Mouse (Mus musculus): ENCODE measurements at regions not wholly inside any gene's neighbourhood (a gene's known extent, or its start where the extent isn't known, plus 50 kb on each side); places are given as distances from the start of the nearest gene placed in this dataset.

DNA sequence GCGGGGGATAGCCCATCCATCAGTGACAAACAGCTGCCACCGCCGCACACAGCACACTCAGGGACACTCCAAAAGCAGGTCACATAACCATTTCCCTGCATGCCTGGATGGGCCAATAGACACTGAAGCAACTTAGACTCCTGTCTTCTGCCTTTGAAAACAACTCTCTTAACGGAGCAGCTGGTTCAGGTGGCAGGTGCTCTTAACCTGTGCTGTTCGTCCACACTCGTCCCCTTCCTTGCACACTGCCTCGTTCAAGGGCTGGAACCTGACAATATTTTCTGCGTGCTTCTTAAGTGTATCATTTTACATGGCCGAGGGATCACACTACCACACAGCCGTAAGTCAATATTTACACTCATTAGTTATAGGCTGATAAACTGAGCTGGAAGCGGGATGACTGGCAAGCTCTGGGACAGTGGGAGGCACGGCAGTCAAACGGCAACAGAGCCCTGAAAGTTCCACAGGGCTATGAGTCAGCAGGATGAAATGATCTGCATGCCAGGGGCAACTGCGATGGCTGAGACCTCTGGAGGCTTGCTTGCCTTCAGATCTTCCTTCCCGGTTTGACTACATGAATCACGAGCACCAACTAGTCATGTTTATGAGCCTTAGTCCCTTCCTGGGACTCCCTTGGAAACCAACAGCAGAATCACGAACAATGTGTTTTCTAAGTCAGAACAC is 92.0 kb upstream of the Sgk1 start:
- 39% methylated on average over 17 of the region's 17 CpGs for WGBS
- no peaks in the 10 kb centered on the region for H3K9me3 ChIP-seq (ENCODE audit: control insufficient read depth, low read depth, low read length)
- H3K4me2 ChIP-seq (replicated peaks; ENCODE audit: low read depth, low read length): no peak overlapping the region
- no peaks in the 10 kb centered on the region for H3K4me1 ChIP-seq (ENCODE audit: control insufficient read depth, insufficient read depth, low read length)
- H3K36me3 ChIP-seq (ENCODE audit: control insufficient read depth, insufficient read depth, low read length): no peaks in the 10 kb centered on the region
- ATAC-seq (ENCODE audit: insufficient number of reproducible peaks, insufficient read depth, low FRiP score, low read depth): no peak
- H3K9ac ChIP-seq (replicated peaks; ENCODE audit: low read depth, low read length): no peak overlapping the region
- no peak overlapping the region for H3K4me3 ChIP-seq (ENCODE audit: low read depth, low read length)
- no peaks in the 10 kb centered on the region for H3K27me3 ChIP-seq (ENCODE audit: control insufficient read depth, insufficient read depth, low read length)
- no peak overlapping the region for H3K27ac ChIP-seq (ENCODE audit: low read length)

DNA sequence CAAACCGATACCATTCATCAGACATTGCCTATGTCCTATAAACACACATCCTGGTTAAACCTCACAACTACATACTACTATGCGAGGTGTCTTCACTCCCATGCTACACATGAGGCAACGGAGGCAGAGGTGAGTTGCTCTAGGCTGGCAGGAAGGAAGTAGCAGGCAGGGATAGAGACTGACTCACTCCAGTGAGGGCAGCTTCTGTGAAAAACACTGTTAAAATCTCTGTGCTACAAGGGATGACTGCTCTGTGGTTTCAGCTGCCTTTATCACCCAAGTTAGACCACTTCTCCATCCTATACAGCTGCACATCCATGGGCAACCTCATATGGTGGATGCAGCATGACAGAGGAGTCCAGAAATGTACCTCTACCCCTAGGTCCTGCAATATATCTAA is 91.0 kb upstream of the Sgk1 start:
- Histone ChIP-seq H3K4me1 (ENCODE audit: control insufficient read depth, insufficient read depth, low read length) (no peaks in the 10 kb centered on the region), H3K4me2 (replicated peaks; ENCODE audit: low read depth, low read length) (no peak overlapping the region), H3K27ac (ENCODE audit: low read length) (no peak overlapping the region), H3K4me3 (ENCODE audit: low read depth, low read length) (no peak overlapping the region), H3K9me3 (ENCODE audit: control insufficient read depth, low read depth, low read length) (no peaks in the 10 kb centered on the region), H3K36me3 (ENCODE audit: control insufficient read depth, insufficient read depth, low read length) (no peaks in the 10 kb centered on the region), H3K9ac (replicated peaks; ENCODE audit: low read depth, low read length) (no peak overlapping the region), H3K27me3 (ENCODE audit: control insufficient read depth, insufficient read depth, low read length) (no peaks in the 10 kb centered on the region)
- WGBS: 87% methylated on average over 3 of the region's 3 CpGs
- ATAC-seq (ENCODE audit: insufficient number of reproducible peaks, insufficient read depth, low FRiP score, low read depth): no peak

DNA sequence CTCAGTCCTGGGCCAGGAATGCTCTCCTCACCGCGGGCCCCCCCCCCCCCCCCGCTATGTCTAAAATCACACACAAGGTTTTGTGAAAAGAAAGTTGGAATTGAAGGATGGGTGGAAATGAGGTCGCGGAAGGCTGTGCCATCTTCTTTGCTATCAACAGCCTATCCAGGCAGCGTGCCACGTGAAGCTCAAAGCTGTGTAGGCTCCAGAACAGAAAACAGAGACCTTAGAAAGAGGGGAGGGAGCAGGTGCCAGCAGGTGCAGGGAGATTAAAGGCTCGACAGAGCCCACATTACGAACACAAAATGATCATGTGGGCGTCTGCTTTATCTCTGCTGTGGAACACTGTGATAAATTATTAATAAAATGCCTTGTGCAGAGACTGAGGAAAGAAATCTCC is 89.6 kb upstream of the Sgk1 start:
- Histone ChIP-seq H3K4me2 (replicated peaks; ENCODE audit: low read depth, low read length) (no peak overlapping the region), H3K36me3 (ENCODE audit: control insufficient read depth, insufficient read depth, low read length) (no peaks in the 10 kb centered on the region), H3K9ac (replicated peaks; ENCODE audit: low read depth, low read length) (no peak overlapping the region), H3K4me3 (ENCODE audit: low read depth, low read length) (no peak overlapping the region), H3K9me3 (ENCODE audit: control insufficient read depth, low read depth, low read length) (no peaks in the 10 kb centered on the region), H3K27me3 (ENCODE audit: control insufficient read depth, insufficient read depth, low read length) (no peaks in the 10 kb centered on the region), H3K27ac (ENCODE audit: low read length) (no peak overlapping the region), H3K4me1 (ENCODE audit: control insufficient read depth, insufficient read depth, low read length) (no peaks in the 10 kb centered on the region)
- no peak for ATAC-seq (ENCODE audit: insufficient number of reproducible peaks, insufficient read depth, low FRiP score, low read depth)
- 37% methylated on average over 10 of the region's 10 CpGs for WGBS

DNA sequence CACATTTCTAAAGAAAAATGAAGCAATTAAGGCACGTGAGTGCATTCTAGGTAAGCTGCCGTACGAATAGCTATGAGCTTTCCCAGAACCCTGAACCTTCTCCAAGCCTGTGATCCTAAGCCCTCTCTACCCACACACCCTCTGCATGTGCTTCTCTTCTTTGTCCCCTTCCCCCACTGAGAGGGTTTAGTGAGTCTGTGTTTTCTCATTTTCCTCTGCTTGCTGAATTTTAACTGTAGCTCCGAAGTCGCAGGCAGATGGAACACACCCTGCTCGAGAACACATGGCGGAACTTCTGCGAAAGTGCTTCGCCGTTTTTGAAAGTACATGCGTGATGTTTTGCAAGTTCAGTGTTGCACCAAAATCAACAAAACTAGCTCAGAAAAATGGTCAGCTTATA is 88.3 kb upstream of the Sgk1 start:
- H3K9me3 ChIP-seq (ENCODE audit: control insufficient read depth, low read depth, low read length): no peaks in the 10 kb centered on the region
- no peaks in the 10 kb centered on the region for H3K36me3 ChIP-seq (ENCODE audit: control insufficient read depth, insufficient read depth, low read length)
- no peak overlapping the region for H3K4me2 ChIP-seq (replicated peaks; ENCODE audit: low read depth, low read length)
- 72% methylated on average over 11 of the region's 11 CpGs for WGBS
- no peak overlapping the region for H3K4me3 ChIP-seq (ENCODE audit: low read depth, low read length)
- no peak overlapping the region for H3K9ac ChIP-seq (replicated peaks; ENCODE audit: low read depth, low read length)
- no peak for ATAC-seq (ENCODE audit: insufficient number of reproducible peaks, insufficient read depth, low FRiP score, low read depth)
- no peaks in the 10 kb centered on the region for H3K27me3 ChIP-seq (ENCODE audit: control insufficient read depth, insufficient read depth, low read length)
- H3K27ac ChIP-seq (ENCODE audit: low read length): no peak overlapping the region
- H3K4me1 ChIP-seq (ENCODE audit: control insufficient read depth, insufficient read depth, low read length): no peaks in the 10 kb centered on the region

DNA sequence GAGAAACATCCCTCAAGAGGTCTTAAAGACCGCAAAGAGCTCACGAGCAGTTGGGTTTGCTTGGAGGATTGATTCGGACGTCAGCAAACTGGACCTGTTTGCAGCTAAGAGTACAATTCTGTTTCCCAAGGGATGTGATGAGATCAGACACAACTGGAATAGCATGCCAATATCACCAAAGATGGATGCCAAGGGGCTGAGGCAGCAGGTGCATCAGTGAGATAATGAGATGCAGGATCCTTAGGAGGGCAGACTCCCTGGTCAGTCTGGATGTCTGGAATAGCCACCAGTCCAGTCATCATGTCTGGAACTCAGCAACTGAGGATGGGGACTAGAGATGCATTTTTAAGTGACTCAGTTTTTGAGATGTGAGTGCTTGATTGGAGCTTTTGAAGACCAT is 85.6 kb upstream of the Sgk1 start:
- 94% methylated on average over 4 of the region's 4 CpGs for WGBS

DNA sequence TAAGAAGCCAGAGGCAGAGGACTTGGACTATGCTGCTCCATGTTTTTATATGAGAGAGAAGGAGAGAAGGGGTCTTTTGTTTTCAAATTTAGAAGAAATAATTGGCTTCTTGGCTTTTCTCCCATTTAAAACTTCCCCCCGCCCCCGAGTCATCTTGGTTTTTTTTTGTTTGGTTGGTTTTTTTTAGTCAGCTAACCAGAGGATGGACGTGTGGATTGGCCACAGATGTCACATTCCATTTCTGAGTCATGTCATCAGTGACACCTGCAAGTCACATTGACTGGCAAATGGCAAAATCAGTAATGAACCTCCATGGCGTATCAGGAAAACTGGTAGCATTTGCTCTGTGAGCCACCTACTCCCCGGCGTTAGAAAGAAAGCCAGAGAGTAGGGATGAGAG is 83.9 kb upstream of the Sgk1 start:
- H3K27me3 ChIP-seq (ENCODE audit: control insufficient read depth, insufficient read depth, low read length): no peaks in the 10 kb centered on the region
- H3K9ac ChIP-seq (replicated peaks; ENCODE audit: low read depth, low read length): no peak overlapping the region
- H3K4me3 ChIP-seq (ENCODE audit: low read depth, low read length): no peak overlapping the region
- no peak for ATAC-seq (ENCODE audit: insufficient number of reproducible peaks, insufficient read depth, low FRiP score, low read depth)
- no peaks in the 10 kb centered on the region for H3K36me3 ChIP-seq (ENCODE audit: control insufficient read depth, insufficient read depth, low read length)
- H3K27ac ChIP-seq (ENCODE audit: low read length): no peak overlapping the region
- H3K4me2 ChIP-seq (replicated peaks; ENCODE audit: low read depth, low read length): no peak overlapping the region
- 82% methylated on average over 6 of the region's 6 CpGs for WGBS
- H3K9me3 ChIP-seq (ENCODE audit: control insufficient read depth, low read depth, low read length): no peaks in the 10 kb centered on the region
- no peaks in the 10 kb centered on the region for H3K4me1 ChIP-seq (ENCODE audit: control insufficient read depth, insufficient read depth, low read length)

More for the DNA sequence above, 85.6 kb upstream of the Sgk1 start:
- Histone ChIP-seq H3K9me3 (ENCODE audit: control insufficient read depth, low read depth, low read length) (no peaks in the 10 kb centered on the region), H3K4me3 (ENCODE audit: low read depth, low read length) (no peak overlapping the region), H3K4me2 (replicated peaks; ENCODE audit: low read depth, low read length) (no peak overlapping the region), H3K9ac (replicated peaks; ENCODE audit: low read depth, low read length) (no peak overlapping the region), H3K27me3 (ENCODE audit: control insufficient read depth, insufficient read depth, low read length) (no peaks in the 10 kb centered on the region), H3K4me1 (ENCODE audit: control insufficient read depth, insufficient read depth, low read length) (no peaks in the 10 kb centered on the region), H3K36me3 (ENCODE audit: control insufficient read depth, insufficient read depth, low read length) (no peaks in the 10 kb centered on the region), H3K27ac (ENCODE audit: low read length) (no peak overlapping the region)
- no peak for ATAC-seq (ENCODE audit: insufficient number of reproducible peaks, insufficient read depth, low FRiP score, low read depth)

DNA sequence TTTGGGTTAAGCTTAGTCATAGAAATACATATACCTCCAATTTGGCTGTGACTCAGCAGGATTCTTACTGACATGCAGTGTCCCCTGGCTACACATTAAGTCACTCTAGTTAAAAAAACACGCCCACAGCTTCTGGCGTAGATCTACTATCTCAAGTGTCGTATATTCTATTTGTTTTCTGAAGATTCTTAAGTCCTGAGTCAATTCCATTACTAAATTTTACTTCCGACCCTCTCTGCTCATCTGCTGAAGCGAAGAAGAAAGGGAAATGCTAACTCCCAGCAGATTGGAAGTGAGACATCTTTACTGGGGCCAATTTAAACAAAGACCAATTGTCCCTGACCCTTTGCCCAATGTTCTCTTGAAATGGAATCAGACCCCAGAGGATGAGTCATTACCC is 80.4 kb upstream of the Sgk1 start:
- no peaks in the 10 kb centered on the region for H3K27me3 ChIP-seq (ENCODE audit: control insufficient read depth, insufficient read depth, low read length)
- no peak overlapping the region for H3K4me3 ChIP-seq (ENCODE audit: low read depth, low read length)
- H3K4me1 ChIP-seq (ENCODE audit: control insufficient read depth, insufficient read depth, low read length): no peaks in the 10 kb centered on the region
- H3K27ac ChIP-seq (ENCODE audit: low read length): no peak overlapping the region
- no peak overlapping the region for H3K9ac ChIP-seq (replicated peaks; ENCODE audit: low read depth, low read length)
- no peak for ATAC-seq (ENCODE audit: insufficient number of reproducible peaks, insufficient read depth, low FRiP score, low read depth)
- no peaks in the 10 kb centered on the region for H3K9me3 ChIP-seq (ENCODE audit: control insufficient read depth, low read depth, low read length)
- no peak overlapping the region for H3K4me2 ChIP-seq (replicated peaks; ENCODE audit: low read depth, low read length)
- no peaks in the 10 kb centered on the region for H3K36me3 ChIP-seq (ENCODE audit: control insufficient read depth, insufficient read depth, low read length)
- WGBS: 72% methylated on average over 5 of the region's 5 CpGs

DNA sequence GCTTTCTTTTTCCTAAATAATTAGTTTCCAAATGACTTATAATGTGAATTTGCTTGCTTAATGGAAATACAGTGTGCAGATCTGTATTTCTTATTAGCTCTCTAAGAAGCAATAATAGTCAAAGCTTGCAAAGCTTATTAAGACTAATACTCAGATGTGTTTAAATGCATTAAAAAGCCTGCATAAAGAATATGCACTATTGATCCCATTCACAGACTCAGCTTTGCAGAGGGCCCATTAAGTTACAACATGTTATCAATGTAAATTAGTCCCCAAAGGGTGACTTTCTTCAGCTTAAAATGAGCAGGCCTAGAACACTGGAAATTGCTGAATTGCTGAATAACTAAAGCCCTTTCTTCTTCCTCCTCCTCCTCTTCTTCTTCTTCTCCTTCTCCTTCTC is 78.8 kb upstream of the Sgk1 start:
- Histone ChIP-seq H3K9ac (replicated peaks; ENCODE audit: low read depth, low read length) (no peak overlapping the region), H3K4me2 (replicated peaks; ENCODE audit: low read depth, low read length) (no peak overlapping the region), H3K27ac (ENCODE audit: low read length) (no peak overlapping the region), H3K4me1 (ENCODE audit: control insufficient read depth, insufficient read depth, low read length) (no peaks in the 10 kb centered on the region), H3K36me3 (ENCODE audit: control insufficient read depth, insufficient read depth, low read length) (no peaks in the 10 kb centered on the region), H3K9me3 (ENCODE audit: control insufficient read depth, low read depth, low read length) (no peaks in the 10 kb centered on the region), H3K27me3 (ENCODE audit: control insufficient read depth, insufficient read depth, low read length) (no peaks in the 10 kb centered on the region), H3K4me3 (ENCODE audit: low read depth, low read length) (no peak overlapping the region)
- ATAC-seq (ENCODE audit: insufficient number of reproducible peaks, insufficient read depth, low FRiP score, low read depth): no peak

DNA sequence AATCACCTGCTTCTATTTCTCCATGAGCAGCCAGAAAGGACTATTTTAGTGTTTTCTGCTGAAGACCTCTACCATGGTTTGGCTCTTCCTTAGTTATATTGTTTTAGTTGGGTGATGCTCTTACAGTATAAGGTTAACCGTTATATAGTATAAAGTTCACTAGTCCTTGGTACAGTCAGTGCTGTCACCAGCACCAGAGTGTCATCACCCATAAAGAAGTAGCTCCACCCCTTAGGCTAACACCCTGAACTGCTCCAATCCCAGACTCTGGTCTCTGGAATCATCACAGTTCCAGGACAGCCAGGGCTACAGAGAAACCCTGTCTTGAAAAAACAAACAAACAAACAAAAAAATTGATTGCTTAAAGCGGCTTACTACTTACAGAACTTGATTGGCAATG is 77.2 kb upstream of the Sgk1 start:
- WGBS: 74% methylated on average over 2 of the region's 2 CpGs
- Histone ChIP-seq H3K9me3 (ENCODE audit: control insufficient read depth, low read depth, low read length) (no peaks in the 10 kb centered on the region), H3K27ac (ENCODE audit: low read length) (no peak overlapping the region), H3K4me3 (ENCODE audit: low read depth, low read length) (no peak overlapping the region), H3K27me3 (ENCODE audit: control insufficient read depth, insufficient read depth, low read length) (no peaks in the 10 kb centered on the region), H3K9ac (replicated peaks; ENCODE audit: low read depth, low read length) (no peak overlapping the region), H3K36me3 (ENCODE audit: control insufficient read depth, insufficient read depth, low read length) (no peaks in the 10 kb centered on the region), H3K4me1 (ENCODE audit: control insufficient read depth, insufficient read depth, low read length) (no peaks in the 10 kb centered on the region), H3K4me2 (replicated peaks; ENCODE audit: low read depth, low read length) (no peak overlapping the region)
- ATAC-seq (ENCODE audit: insufficient number of reproducible peaks, insufficient read depth, low FRiP score, low read depth): no peak

Data from stomach, embryonic 14.5 days (tissue).